Mouse (Mus musculus): ENCODE data around the gene Rsph6a.

GRCm38 (mm10) chr7:19022189-19022958 lies 32.1 kb upstream of the Rsph6a start:
- TF ChIP-seq CTCF (IDR thresholded peaks at IDR 0.05; ENCODE audit: low read depth) (no peak), EP300 (IDR thresholded peaks at IDR 0.05; ENCODE audit: low read depth) (no peak)
